8 mouse cellular contexts compared by ENCODE assay signal in genomic region chr10:120694472-120694871, GRCm38 (mm10).
A peak's percentile ranks its signal among the peaks of the same experiment; 100 is the strongest.
DNase-seq lines count a peak whose midpoint lies in the region; ATAC-seq lines count a peak whose summit lies in the region.
"Had no signal": no experiment of that assay in that cellular context is flagged by ENCODE, and none has a peak within 500 bp of the region (broad histone marks: within the 10 kb centered on the region; RNA-seq: fewer than 3 reads in every experiment).

No protein-coding gene starts in this region.

- H3K9me3 ChIP-seq in kidney, embryonic 16.5 days (ENCODE audit: low read length) = no peaks in the 10 kb centered on the region
- no peaks in the 10 kb centered on the region for H3K9me3 ChIP-seq in hindbrain, embryonic 16.5 days (ENCODE audit: control insufficient read depth, low read length)
- no peaks in the 10 kb centered on the region for H3K9me3 ChIP-seq in midbrain, embryonic 13.5 days

- peaks cover 33% of the 10 kb centered on the region for H3K4me1 ChIP-seq in kidney, embryonic 16.5 days (ENCODE audit: insufficient read depth, low read length)
- no peaks in the 10 kb centered on the region for H3K4me1 ChIP-seq in hindbrain, embryonic 16.5 days (ENCODE audit: control insufficient read depth, insufficient read depth, low read depth, low read length)
- 0 out of 2 replicates have a peak, but pooled peaks cover 8% of the 10 kb centered on the region for H3K4me1 ChIP-seq in midbrain, embryonic 13.5 days (replicated peaks)

- no peak for ATAC-seq in kidney, embryonic 16.5 days (ENCODE audit: low FRiP score, low TSS enrichment)
- no peak for ATAC-seq in hindbrain, embryonic 16.5 days
- ATAC-seq in midbrain, embryonic 13.5 days = no peak
- ATAC-seq in inflammation-experienced regulatory T-cells, adult 6 months = no peak

- DNase-seq in kidney, postnatal 36 days = no peak
- peak; percentile 70 for DNase-seq in embryo, embryonic 11 days
- DNase-seq in urinary bladder, postnatal 36 days (ENCODE audit: low spot score in 2 of 2) = no peak
- DNase-seq: kidney, adult 8-10 months had no signal

- H3K9ac ChIP-seq in kidney, embryonic 16.5 days (replicated peaks; ENCODE audit: low read length) = peak overlapping the region; percentile 24
- H3K9ac ChIP-seq in hindbrain, embryonic 16.5 days (ENCODE audit: low read depth, low read length) = no peak overlapping the region
- H3K9ac ChIP-seq in midbrain, embryonic 13.5 days (replicated peaks) = no peak overlapping the region

- H3K36me3 ChIP-seq in kidney, embryonic 16.5 days (ENCODE audit: insufficient read depth, low read length) = no peaks in the 10 kb centered on the region
- H3K36me3 ChIP-seq in hindbrain, embryonic 16.5 days (ENCODE audit: control insufficient read depth, insufficient read depth, low read length) = no peaks in the 10 kb centered on the region
- no peaks in the 10 kb centered on the region for H3K36me3 ChIP-seq in midbrain, embryonic 13.5 days

- H3K4me2 ChIP-seq in kidney, embryonic 16.5 days (replicated peaks; ENCODE audit: low read depth, low read length) = peak overlapping the region; percentile 41
- H3K4me2 ChIP-seq in hindbrain, embryonic 16.5 days (ENCODE audit: low read length) = peak overlapping the region; percentile 10; the same call in 1 of the 2 replicates
- H3K4me2 ChIP-seq in midbrain, embryonic 13.5 days (replicated peaks) = 0 out of 2 replicates have a peak overlapping the region, but pooled peaks have one; percentile 9

- peak overlapping the region; percentile 23 for H3K4me3 ChIP-seq in kidney, embryonic 16.5 days (ENCODE audit: low read length)
- H3K4me3 ChIP-seq in hindbrain, embryonic 16.5 days (ENCODE audit: low read length) = no peak overlapping the region
- no peak overlapping the region for H3K4me3 ChIP-seq in midbrain, embryonic 13.5 days (replicated peaks)

- H3K27me3 ChIP-seq in kidney, embryonic 16.5 days (ENCODE audit: insufficient read depth, low read length) = no peaks in the 10 kb centered on the region
- peaks cover 8% of the 10 kb centered on the region for H3K27me3 ChIP-seq in hindbrain, embryonic 16.5 days (replicated peaks; ENCODE audit: control insufficient read depth, insufficient read depth, low read length)
- peaks cover 24% of the 10 kb centered on the region for H3K27me3 ChIP-seq in midbrain, embryonic 13.5 days

- H3K27ac ChIP-seq in kidney, embryonic 16.5 days (ENCODE audit: low read length) = peak overlapping the region; percentile 57; the same call in 1 of the 2 replicates
- H3K27ac ChIP-seq in hindbrain, embryonic 16.5 days (ENCODE audit: low read depth, low read length) = no peak overlapping the region
- no peak overlapping the region for H3K27ac ChIP-seq in midbrain, embryonic 13.5 days

- WGBS in kidney, embryonic 16.5 days = 17% methylated on average over 18 of the region's 18 CpGs
- 20% methylated on average over 18 of the region's 18 CpGs for WGBS in hindbrain, embryonic 16.5 days
- 30% methylated on average over 18 of the region's 18 CpGs for WGBS in midbrain, embryonic 13.5 days
